Mouse (Mus musculus) adrenal gland (tissue): Measurements from ENCODE around the gene Myom1.

Experiments
- intact Hi-C: fragments of 180-260 bp; cut with DNase I; formaldehyde crosslinking; loops from one replicate; pipeline ENCODE4 v1.15.1; 2025

Gene Myom1

GRCm38 (mm10) chr17:71053134-71053708 is 50.8 kb downstream of the Myom1 start:
- intact Hi-C loops: no loop called here

- intact Hi-C loops: no loop called here
These were observed 52.9 kb downstream of the Myom1 start for GRCm38 (mm10) chr17:71055203-71055894.

DNA sequence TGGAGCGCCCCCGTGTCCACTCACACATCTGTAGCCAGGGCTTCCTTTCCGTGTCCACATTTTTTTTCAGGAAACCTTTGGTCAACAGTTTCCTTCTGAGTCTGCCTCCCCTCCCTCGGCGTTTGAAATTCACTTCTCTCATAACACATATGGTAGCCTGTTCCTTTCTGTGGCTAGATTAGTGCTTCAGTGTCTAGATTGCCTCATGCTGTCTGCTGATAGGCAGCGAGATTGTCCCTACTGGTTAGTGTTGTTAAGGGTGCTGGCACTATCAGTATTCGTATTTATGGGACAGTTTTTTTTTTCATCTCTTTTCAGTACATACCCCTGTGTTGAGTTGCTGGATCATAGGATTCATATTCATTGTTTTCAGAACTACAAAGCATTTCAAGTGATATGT is 54.0 kb downstream of the Myom1 start:
- intact Hi-C loops: no loop called here

GRCm38 (mm10) chr17:71057758-71058157 is 55.3 kb downstream of the Myom1 start:
- intact Hi-C loops: no loop called here

DNA sequence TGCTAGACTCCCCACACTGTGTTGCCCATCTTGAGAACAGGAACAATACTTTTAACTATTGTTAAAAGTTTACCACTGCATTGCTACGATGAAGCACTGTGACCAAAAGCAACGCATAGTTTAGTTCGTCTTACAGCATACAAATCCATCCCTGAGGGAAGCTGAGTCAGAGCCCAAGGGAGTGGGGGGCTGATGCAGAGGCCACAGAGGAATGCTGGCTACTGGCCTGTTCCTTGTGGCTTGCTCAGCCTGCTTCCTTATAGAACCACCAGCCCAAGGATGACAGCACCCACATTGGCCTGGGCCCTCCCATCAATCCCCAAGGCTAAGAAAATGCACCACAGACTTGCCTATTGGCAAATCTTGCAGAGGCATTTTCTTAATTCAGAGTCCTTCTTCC is 56.8 kb downstream of the Myom1 start:
- intact Hi-C loops: no loop called here

DNA sequence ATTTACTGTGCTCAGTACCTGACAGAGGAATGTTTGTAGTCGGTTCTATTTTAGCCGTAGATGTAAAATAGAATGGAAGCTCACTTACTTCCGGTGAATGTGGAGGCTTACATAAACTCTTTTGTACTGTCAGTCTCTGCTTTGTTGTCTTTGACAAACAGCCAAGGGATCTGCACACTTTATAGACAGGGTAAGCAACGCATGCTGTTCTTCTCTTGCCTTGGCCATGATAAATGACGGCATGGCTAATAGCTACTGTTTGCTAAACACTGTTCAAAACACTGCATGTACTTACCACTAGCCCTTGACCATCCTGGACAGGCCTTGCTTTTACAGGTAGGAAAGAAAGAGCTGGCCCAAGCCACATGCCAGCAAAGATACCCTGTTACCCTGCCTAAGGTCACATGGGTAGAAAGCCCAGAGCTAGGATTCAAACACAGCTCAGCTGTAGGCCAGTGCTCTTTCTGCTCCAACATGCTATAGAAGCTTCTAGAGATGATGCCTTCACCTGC is 59.7 kb downstream of the Myom1 start:
- intact Hi-C loops: no loop called here

- intact Hi-C loops: no loop called here
These were observed 60.6 kb downstream of the Myom1 start for GRCm38 (mm10) chr17:71062870-71063602.

DNA sequence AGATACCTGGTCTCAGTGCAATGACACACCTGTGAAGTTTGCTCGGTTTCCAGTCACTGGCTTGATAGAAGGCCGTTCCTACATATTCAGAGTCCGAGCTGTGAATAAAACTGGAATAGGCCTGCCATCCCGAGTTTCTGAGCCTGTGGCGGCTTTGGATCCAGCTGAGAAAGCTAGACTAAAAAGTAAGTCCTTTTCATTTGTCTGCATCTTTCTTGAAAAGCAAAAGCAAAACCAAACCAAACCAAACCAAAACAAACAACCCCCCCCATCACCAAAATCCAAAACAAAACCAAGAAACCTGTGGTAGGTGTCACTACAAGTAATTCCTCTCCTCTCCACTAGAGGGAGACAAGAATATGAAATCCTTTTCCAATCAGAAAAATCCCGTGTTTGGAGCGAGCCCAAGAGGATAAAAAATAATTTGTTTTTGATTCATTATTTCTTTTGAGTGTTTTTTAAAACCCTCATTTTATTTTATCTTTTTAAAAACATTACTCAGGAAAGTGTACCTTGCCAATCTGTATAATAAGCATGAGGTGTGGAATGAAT is 62.1 kb downstream of the Myom1 start:
- intact Hi-C loops: loop anchor here (2.0 kb wide), 1 partner anchor 132 kb away; no protein-coding TSS in a partner anchor

DNA sequence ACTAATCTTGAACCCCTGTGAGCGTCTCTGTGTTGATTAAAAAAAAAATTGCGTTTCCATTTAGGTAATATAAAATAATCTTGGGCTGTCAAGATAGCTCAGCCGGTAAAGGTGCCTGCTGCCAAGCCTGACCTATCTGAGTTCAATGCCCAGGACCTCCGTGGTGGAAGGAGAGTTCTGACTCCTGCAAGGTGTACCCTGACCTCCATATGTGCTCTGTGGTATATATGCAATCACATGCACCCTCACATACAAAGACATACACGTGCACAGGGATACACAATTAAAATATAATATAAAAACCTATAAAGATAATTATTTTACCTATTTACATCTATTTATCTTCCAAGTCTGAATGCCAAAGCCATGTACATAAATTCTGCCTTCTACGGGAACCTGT is 62.7 kb downstream of the Myom1 start:
- intact Hi-C loops: loop anchor here (2.0 kb wide), 1 partner anchor 132 kb away; no protein-coding TSS in a partner anchor

DNA sequence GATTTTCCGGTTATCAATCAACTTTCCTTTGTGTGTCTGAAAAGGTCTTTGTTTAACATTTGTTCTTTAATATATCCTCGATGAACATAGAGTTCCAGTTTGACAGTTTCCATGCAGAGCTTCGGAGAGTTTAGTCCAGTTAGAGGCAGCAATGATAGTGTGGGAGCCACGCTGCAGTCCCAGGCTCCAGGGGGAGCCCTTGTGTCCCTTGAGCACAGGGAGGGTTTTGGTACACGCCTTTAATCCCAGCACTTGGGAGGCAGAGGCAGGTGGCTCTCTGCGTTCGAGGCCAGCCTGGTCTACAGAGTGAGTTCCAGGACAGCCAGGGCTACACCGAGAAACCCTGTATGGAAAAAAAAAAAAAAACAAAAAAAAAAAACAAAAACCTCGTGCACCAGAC is 66.7 kb downstream of the Myom1 start:
- intact Hi-C loops: no loop called here

GRCm38 (mm10) chr17:71071958-71072357 is 69.5 kb downstream of the Myom1 start:
- intact Hi-C loops: no loop called here

DNA sequence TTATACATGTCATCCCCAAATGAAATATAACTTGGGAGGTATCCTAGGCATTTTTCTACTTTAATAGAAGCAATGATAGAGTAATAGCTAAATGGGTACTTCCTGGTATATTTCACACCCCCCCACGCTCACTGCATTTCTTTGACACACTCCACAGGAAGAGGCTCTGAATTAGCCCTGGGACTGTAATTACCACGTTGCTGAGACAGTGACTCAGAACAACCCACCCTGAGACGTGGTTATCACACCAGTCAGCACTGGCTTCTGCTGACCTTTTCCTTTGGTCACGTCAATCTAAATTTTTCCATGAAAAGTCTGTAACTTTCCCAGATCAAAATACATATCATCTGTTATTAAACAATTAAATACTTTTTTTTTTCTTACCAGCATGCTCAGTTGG is 72.0 kb downstream of the Myom1 start:
- intact Hi-C loops: no loop called here

GRCm38 (mm10) chr17:71081986-71082385 is 79.6 kb downstream of the Myom1 start:
- intact Hi-C loops: no loop called here

GRCm38 (mm10) chr17:71086969-71087368 is 84.5 kb downstream of the Myom1 start:
- intact Hi-C loops: loop anchor here (5.0 kb wide), 1 partner anchor 110 kb away; no protein-coding TSS in a partner anchor

- intact Hi-C loops: loop anchor here (5.0 kb wide), 1 partner anchor 110 kb away; no protein-coding TSS in a partner anchor
These were observed 85.1 kb downstream of the Myom1 start for GRCm38 (mm10) chr17:71087396-71088153.

- intact Hi-C loops: loop anchor here (5.0 kb wide), 1 partner anchor 109 kb away; no protein-coding TSS in a partner anchor
These were observed 85.7 kb downstream of the Myom1 start for GRCm38 (mm10) chr17:71088154-71088521.

GRCm38 (mm10) chr17:71088991-71089434 is 86.6 kb downstream of the Myom1 start:
- intact Hi-C loops: loop anchor here (5.0 kb wide), 1 partner anchor 108 kb away; no protein-coding TSS in a partner anchor

- intact Hi-C loops: loop anchor here (5.0 kb wide), 1 partner anchor 107 kb away; no protein-coding TSS in a partner anchor
These were observed 87.5 kb downstream of the Myom1 start for GRCm38 (mm10) chr17:71089781-71090480.

DNA sequence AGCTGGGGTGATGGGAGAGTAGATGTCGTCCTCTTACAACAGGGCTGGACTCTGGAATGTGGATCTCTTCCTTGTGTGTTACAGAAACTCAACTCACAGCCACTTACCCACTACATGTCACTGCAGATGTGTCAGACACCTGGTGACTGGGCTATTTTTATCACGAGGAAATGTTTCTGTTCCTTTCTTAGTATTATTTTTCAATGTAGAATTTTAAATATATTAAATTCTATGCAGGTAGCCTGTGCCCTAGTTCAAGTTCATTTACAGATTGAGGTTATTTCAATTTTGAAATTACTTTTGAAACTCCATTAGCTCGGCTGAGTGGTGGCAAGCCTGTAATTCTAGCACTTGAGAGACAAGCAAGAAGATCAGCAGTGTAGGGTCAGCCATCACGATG is 88.6 kb downstream of the Myom1 start:
- intact Hi-C loops: no loop called here

- intact Hi-C loops: no loop called here
These were observed 89.9 kb downstream of the Myom1 start for GRCm38 (mm10) chr17:71092341-71092740.
